Mouse (Mus musculus) lung, adult 2 months (tissue): Measurements from ENCODE around the gene Klhl9.

ENCODE experiments used
- CTCF ChIP-seq: fragments of 200-500 bp; IDR thresholded peaks from 2 replicates; pipeline ENCODE4 v1.5.1; 2011; ENCODE audit warnings: mild to moderate bottlenecking, low read length, control low read depth; ENCODE audit not compliant: insufficient read depth
- POLR2A ChIP-seq: fragments of 200-500 bp; IDR thresholded peaks from 2 replicates; pipeline ENCODE4 v1.6.1; 2011; ENCODE audit warnings: low read depth, mild to moderate bottlenecking, control low read depth, low read length, borderline replicate concordance; ENCODE audit errors: extremely low read depth

- 0 out of 2 replicates have a peak, but pooled peaks have one; percentile 11 for TF ChIP-seq CTCF
- peak; percentile 45; the same call in 1 of the 2 replicates for TF ChIP-seq POLR2A
These were observed 41.2 kb upstream of the Klhl9 start for GRCm38 (mm10) chr4:88763384-88764018.
